Mouse (Mus musculus): Measurements from ENCODE around the gene Gpr171. TPM values are rescaled to one million over a fixed set of nuclear protein-coding genes. Genes with fewer than 3 reads are reported as not detected.

Gpr171 gene
- total RNA-seq (2021) (not detected), polyA plus RNA-seq (2012; rRNA removed) (0.07 TPM in 1 of 2 replicates, not detected in the other)
- long read RNA-seq = 0 reads

DNA sequence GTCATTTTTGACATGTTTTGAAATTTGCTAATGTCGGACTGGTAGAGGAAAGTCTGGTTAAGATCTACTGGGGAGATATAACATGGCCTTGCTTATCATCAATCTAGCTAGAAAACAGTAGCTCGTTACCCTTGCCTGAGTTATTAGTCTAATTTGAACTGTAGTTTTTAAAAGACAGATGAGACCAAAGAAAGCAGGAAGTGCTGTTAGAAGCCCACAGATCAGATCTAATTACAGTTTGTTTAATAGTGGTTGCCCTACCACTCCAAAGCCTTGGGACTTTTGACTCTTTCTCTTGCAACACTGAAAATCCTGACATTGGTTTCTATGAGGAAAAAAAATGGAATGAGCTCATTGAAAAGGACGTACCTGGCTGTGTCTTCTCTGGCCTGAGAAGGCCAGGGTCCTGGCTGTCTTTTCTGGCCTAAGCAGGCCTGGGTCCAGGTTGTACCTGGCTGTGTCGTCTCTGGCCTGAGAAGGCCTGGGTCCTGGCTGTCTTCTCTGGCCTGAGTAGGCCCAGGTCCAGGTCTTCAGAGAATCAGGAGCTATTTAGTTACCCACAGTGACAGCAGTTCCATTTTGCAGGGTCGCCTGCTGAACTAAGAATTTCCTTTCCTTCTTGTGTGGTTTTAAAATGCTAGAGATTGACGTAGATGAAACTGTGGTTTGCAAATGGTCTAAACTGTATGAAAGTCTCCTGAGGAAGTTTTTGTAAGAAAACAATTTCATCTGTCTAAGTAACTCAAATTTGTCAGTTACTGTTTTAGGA, at the start of gene Gpr171:
Gene Gpr171 (minus strand): TSS at position 604 of the 769 bp plus-strand sequence.
- no peak for DNase-seq

DNA sequence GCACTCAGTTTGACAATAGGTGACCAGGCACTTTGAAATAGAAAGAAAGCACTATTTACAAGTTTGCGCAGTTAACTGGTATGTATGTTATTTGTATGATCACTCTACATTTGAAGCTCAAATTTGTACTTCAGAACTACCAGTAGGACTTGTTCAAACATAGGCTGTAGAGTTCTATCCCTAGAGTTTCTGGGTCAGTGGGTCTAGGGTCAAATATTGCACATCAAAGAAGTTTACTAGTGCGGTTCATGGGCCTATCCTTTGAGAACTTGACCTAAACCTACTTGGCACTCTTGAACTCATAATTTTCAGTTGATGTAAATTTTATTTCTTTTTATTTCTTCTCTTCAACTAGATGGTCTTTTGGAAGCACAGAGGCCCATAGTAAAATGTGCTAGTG, 49.0 kb upstream of the Gpr171 start:
- no peak for DNase-seq

DNA sequence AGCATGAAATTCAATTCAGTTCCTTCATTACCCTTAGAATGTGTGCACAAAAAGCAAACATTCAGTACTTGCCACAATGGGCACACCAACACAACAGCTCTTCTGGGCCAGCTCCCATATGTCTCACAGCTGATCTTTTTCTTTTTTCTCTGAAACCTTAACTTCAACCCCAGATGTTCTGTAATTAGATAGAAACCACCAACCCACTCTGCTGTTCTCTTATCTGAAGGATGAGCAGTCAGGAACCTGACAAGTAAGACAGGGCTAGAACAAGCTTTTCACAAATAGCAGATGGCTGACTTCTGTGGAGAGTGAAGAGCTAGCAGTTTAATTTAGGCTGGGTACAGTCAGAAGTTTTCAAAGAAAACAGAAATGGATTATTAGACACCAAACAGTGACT, 48.0 kb upstream of the Gpr171 start:
- no peak for DNase-seq

DNA sequence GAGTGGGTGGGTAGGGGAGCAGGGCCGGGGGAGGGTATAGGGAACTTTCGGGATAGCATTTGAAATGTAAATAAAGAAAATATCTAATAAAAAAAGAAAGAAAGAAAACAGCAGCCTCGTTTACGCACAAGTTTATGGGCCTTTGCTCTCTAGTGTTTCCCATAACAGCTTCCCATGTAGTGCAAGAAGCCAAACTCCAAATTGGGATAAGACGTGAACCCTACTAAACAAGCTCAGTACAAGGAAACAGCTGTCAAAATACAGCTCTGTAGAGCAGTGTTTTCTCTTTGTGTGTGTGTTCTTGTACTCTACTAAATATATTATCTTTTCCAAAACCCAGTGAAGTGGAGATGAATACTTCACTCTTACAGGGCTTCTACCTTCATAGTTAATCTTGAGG, 43.6 kb upstream of the Gpr171 start:
- DNase-seq = no peak

DNA sequence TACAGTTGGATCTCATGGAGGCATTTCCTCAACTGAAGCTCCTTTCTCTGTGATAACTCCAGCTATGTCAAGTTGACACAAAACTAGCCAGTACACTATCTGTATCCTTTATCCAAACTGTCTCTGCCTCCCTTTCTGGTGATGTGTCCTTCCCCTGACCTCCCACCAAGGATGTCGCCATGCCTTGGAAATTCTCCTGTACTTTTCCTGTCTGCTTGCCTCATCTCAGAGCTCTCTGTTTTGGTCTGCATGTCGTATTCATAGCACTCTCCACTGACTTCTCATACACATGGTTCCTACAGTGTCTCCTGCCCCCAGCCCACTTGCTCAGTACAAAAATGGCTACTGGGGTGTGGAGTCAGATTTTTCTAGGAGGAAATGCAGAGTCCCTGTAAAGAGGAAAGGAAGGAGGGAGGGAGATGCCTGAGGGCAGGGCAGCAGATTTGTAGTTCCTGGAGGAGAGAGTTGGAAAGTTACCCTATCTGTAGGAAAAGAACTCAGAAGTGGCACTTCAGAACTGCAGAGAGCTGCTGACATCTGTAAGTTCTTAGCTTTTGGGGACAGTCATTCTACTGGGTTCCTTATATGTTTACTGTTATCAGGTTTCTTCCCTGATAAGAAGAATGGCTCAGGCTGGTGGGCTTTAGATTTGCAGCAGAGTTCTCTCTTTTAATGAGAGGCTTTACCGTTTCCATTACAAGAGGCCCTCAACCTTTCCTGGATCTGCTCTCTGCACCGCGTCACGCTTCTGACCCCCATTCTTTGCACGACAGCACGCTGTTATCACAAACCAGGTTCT, 40.1 kb upstream of the Gpr171 start:
- DNase-seq = no peak

DNA sequence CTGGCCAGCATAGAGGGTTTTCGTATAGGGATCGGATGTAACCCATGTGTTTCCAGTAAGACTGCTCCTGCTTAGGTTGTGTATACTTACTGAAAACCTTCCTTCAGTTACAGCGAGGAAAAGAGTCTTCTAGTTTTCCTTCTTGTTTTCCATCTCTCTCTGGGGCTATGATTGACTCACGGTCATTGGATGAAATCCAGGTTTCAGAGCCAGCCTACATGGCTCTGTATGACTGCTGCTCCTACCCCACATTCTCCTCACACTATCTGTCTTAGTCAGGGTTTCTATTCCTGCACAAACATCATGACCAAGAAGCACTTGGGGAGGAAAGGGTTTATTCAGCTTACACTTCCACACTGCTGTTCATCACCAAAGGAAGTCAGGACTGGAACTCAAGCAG, 39.3 kb upstream of the Gpr171 start:
- DNase-seq = peak; percentile 63

DNA sequence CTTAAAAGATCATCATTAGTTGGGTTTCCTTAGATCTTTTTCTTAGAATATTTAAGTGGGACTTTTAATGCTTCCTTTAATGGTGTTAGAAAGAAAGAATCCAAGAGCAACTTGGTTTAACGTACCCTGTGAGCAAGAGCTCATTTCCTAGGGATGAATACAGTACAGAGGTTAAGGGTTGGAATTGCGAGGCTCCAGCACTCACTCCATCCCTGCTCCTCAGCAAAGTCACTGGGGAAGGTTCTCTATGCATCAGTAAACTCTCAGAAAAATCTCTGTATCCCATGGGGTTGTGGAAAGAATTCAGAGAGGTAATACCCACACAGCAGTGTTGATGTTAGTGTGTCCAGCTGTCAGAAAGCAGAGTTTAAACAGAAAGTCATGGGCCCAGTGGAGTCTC, 38.5 kb upstream of the Gpr171 start:
- DNase-seq = no peak

DNA sequence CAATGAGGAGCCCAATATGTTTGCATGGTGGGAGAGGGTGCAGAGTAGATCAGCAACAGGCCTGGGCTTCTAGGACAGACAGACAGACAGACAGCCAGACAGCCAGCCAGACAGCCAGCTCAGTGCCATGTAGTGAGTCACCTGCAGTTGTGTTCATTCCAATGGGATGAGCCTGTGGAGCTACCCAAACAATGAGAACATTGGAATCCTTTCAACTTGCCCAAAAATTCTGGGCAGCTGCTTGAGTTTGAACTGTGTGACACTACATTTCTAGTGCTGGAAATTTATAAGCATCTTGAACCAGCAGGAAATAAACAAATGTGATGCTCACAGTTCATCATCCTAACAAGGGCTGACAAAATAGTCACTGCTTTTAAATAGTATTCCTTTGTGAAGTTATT, 38.0 kb upstream of the Gpr171 start:
- peak; percentile 57 for DNase-seq

DNA sequence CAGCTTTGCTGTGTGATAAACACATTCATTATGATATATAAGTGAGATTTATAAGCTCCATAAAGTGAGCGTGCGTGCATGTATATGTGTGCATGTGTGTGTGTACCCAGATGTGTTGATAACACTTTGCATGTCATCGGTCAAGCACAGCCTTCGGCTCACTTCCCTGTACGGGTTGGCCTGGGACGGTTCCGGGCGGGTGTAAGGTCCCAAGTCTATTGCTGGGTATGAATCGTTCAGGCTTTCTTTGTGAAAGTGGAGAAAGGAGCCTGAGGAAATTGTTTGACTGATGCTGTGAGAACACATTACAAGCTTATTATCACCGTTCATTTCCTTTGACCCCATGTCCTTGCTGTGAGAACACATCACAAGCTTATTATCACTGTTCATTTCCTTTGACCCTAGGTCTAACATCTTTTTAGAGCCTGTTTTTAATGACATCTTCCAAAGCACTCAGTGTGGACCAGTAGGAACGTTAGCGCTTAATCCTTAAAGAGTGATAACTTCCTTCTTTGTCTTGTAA, 37.4 kb upstream of the Gpr171 start:
- DNase-seq = no peak

DNA sequence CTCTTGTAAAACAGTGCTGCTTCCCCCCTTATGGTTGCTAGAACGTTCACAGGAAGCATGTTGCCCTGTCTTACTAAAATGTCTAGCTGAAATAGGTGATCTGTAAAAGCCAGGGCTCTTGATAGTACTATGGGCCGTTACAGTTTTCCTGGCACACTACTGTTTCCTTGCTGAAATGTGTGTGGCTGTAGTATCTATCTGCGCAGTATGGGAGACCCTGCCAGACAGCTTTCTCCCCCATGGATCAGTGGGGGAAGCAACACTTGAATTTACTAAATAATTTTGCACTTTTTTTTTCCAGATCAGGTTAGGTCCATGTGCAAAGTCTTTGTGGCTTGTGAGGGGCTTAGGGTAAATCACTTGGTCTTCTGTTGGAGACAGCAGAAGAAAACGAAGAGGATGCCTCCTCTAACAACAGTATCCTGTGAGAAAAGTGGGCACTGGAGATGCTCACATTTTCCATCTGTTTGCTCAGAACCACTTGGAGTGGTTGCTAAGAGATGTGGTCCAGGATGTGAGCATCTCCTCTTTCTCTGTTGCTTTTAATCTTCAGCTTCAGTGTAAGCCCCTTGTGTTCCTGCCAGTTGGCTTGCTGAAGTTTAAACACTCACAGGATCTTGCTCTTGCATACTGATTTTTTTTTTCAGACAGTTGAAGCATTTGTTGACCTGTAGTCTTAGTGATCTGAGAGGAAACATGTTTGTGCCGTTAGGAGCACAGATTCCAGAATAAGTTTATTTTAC, 34.5 kb upstream of the Gpr171 start:
- no peak for DNase-seq

DNA sequence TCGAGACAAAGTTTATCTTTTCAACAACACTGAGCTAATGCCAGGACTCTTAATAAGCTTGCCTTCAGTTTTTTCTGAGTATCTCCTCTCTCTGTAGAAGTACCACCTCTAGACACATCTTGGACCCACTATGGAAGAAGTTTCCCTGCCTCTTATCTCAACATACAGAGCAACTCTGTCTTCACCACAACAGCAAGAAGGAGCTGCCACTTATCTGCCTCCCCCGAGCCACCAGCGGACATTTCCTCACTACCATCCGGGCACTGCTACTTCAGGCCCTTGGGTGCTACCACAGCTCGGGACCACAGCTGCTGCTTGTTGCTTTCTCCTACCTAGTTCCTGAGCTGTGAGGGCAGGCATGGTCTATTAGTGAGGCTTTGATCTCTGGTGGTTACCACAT, 31.6 kb upstream of the Gpr171 start:
- DNase-seq = no peak

DNA sequence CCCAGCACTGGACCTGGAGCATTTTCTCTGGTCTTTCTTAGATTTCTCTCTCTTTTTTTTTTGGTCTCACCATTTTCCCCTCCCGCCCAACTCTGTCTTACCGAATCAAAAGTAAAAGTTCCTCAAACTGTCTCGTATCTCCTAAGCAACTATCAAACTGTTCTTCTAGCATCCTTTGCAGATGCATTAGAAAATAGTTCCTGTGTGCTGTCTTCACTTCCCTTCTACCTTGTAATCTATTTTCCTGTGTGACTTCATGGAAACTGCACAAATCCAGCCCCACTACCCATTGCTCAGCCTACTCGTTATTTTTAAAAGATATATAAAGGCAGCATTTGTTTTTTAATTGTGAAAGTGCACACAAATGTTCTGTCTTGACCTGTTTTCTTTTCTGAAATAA, 30.3 kb upstream of the Gpr171 start:
- no peak for DNase-seq

DNA sequence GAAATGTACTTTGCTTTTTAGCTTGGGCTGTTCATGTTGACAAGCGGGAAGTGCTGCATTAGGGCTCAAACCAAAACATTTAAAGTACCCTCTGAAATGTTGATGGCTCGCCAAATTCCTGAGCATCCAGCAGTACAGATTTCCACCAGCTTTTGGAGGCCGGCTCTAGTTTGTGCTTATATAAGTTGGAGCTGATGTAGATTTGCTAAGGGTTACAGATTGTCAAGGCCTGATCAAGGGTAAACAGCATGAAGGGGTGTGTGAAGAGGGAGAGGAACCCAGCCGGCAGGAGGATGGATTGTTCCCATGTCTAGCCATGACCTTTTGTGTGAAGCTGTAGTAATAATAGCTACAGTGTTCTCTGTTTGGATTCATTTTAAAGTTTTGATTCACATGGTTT, 29.5 kb upstream of the Gpr171 start:
- peak; percentile 40 for DNase-seq

DNA sequence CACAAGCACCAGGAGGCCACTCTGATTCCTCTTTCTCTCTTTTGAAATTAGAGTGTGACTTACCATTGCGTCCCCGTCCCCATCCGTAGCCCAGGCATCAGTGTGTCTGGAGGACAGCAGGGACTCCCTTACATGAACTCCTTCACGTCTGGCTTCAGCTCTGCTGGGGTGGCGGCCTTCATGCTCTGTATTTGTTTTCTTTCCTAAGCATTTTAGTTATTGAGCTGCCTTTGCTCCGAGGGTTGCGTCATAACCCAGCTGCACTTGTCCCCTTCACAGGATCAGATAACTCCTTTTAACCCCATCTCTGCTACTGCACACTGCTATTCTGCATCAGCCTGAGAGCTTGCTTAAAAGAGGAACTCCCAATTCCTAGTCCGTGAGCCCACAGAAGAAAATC, 28.8 kb upstream of the Gpr171 start:
- DNase-seq = peak; percentile 71

DNA sequence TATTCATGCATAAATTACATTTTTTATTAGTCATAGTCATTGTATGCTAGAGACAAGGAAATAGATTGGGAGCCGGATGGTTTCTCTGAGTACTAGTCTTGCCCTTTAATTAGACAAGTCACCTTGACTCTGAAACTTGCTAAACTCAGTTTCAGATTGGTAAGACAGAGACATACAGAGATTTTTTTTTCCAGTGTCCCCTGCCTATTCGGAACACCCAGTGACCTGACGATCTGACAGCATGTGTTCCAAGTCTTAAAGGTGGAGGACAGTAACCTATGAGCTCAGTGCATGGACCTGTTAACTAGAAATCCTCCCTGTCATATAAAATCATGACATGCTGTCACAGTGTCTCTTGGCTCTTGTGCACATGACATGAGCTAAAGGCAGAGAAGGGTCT, 27.9 kb upstream of the Gpr171 start:
- no peak for DNase-seq

DNA sequence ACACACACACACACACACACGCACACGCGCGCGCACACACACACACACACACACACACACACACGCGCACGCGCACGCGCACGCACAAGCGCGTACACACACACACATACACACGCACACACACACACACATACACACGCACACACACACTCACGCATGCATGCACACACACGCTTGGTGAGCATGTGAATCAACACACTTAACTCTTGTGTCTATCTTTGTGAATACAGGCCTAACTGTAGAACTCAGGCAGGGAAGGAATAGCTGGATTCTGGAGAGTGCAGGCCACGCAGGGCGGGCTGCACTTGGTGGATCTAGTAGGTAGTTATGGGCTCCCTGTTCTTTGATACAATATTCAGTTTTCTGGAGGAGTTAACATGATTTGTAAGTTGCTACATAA, 27.1 kb upstream of the Gpr171 start:
- no peak for DNase-seq

DNA sequence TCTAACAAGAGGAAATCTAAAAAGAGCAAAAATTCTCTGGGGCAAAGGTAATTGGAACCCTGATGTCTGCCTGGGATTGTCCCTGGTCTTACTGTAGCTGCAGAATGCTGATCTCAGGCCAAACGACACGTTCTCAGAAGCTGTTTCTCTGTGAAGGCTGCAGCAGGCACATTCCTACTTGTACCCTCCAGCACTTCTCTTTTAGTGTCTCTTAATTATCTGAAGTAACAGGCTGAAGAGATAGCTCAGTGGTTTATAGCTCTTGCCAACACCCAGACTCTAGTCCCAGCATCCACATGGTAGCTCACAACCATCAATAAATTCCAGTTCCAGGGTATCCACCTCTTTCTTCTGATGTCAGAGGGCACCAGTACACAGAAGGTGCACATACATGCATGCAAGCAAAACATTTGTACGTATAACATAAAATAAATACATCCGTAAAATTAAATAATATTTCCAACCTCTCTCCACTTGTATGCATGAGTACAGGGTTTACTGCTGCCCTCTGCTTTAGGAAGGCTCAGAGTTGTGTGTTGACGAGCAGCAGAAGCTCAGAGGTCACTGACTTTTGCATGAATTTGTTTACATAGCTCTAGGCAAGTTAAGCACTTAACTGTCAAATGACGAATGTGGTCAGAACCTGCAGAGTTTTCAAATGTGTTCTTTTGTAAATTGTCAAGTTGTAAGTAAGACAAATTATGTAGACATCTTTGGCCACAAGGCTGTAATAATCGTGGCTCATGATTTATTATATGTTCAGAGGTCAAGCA, 24.3 kb upstream of the Gpr171 start:
- no peak for DNase-seq

DNA sequence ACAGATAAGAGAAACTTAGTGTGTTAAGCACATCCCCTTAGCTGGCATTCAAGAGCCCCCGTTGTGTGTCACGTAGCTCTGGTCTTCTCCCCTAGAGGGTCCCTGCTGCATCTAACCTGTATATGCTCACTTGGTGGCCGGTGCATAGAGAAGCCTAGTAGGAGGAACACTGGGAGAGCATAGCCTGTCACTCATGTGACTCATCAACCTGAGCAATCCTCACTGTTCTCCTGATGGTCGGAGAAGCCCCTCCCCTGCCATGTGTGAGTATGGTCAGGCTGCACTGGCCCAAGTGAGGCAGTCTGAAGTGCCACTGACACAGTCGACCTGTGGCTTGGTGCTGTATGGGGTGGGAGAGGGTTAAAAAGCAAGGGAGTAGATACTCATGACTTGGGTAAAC, 23.4 kb upstream of the Gpr171 start:
- DNase-seq = no peak

DNA sequence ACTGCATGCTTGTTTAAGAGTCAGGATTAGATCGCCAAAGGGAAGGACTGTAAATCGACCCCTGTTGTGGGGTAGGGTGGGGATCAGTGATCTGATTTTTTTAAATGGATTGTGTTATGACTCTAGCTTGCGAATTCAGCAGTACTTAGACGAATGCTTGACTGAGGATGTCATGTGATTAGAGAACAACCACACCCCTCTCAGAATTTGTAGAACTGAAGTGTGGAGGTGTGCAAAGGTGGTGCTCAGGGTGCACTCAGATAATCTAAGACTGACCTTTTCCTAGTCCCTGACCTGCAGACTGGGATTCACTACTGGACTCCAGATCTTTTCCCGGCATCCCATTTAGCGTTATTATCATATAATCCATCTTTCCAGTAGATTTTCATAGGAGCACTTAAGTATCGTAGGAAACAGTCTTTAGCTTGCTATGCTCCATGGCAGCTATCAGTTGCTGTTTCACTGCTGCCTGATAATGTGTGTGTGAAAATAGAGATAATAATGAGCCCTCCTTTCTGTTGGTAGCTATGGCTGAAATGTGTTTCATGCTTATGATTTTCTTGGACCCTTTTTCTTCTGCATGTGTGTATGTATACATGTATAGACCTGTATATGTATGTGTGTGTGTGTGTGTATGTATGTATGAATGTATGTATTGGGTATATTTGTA, 20.3 kb upstream of the Gpr171 start:
- DNase-seq = no peak

DNA sequence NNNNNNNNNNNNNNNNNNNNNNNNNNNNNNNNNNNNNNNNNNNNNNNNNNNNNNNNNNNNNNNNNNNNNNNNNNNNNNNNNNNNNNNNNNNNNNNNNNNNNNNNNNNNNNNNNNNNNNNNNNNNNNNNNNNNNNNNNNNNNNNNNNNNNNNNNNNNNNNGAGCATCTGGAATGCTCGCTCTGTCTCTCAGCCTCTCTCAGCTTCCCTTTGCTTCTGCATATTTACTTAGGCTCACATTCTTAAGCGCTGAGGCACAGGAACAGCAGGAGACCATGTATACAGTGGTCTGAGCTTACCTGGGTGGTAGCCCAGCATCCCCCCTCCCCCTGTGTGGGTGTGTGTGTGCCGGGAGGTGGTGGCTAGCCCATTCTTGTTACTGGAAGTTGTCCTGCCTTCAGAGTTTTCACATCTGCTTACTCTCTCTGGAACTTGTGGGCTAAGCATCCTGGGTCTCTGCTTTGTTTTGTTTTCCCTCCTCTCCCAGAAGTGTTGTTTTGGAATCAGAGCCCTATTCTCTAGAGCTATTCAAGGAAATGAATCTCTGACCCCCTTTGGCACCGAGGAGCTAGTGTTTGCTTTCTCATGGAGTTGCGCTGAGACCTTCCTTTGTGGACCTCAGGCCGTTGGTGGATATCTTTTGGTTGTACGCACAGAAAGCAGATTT, 19.6 kb upstream of the Gpr171 start:
- no peak for DNase-seq

Data from adrenal gland, adult 2 months (tissue).